Mouse (Mus musculus) embryo, embryonic 10 days (tissue): ENCODE measurements around the gene Mfap1a.
"Not testable (repeated sequence)": the region's sequence is repeated elsewhere in the genome, so short reads cannot be mapped to it uniquely, and the experiment has no call there.

ENCODE experiments used
- DNase-seq: peaks from one replicate; pipeline ENCODE4 v3.0.0-alpha.2; 2015; ENCODE audit warnings: low spot score

The Mfap1a gene

GRCm38 (mm10) chr2:121505942-121506882, at the start of gene Mfap1a, which contains the start of gene Wdr76:
Mfap1a (minus strand) TSS chr2:121506665.
Wdr76 (plus strand) TSS chr2:121506723.
- DNase-seq, result peak; percentile 97

- DNase-seq, result no peak
Observed at GRCm38 (mm10) chr2:121551271-121551670, 44.8 kb upstream of the Mfap1a start.

DNA sequence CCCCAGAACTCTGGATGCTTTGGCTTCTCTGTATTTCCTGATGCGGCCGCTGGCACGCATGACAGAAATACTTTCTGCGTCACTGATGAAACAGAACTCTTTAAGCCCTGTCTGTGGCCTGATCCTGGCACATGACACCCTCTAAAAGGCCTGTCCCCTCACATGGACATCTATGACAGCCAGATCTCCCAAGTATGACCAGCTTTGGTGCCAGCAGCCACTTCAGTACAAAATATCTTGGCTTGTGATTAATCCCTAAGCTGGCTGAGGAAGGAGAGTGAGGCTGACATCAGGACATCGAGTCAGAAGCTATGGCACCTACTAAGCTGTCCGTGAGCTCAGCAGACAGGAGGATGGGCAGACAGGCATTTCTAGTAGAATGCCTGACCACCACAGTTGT, 43.2 kb upstream of the Mfap1a start:
- no peak for DNase-seq

- DNase-seq, result no peak
Observed at GRCm38 (mm10) chr2:121544829-121545228, 38.4 kb upstream of the Mfap1a start.

DNA sequence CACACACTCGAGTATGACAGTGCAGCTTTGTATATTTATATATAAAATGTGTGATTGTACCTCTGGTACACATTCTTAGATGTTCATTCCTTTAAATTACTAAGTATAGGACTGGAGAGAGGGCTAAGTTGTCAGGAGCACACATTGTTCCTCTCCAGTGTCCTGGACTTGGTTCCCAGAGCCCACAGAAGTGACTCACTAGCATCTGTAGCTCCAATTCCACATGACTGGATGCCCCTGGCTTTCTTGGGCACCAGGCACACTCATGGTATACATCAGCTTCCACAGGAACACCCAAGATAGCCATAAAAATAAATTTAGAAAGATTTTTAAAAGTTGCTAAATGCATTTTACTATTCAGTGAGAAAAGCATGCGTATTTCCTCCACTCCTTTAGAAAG, 18.6 kb upstream of the Mfap1a start:
- DNase-seq, result no peak

DNA sequence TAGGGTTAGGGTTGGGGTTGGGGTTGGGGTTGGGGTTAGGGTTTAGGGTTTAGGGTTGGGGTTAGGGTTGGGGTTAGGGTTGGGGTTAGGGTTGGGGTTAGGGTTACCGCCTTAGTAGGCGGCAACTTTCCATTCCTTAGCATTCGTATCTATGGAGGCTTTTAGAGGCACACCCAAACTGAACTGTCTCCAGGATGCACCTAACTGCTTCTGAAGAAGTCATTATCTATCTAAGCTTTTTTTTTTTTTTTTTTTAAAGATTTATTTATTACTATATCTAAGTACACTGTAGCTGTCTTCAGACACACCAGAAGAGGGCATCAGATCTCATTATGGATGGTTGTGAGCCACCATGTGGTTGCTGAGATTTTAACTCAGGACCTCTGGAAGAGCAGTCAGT, 16.4 kb upstream of the Mfap1a start:
- not testable (repeated sequence) for DNase-seq

DNA sequence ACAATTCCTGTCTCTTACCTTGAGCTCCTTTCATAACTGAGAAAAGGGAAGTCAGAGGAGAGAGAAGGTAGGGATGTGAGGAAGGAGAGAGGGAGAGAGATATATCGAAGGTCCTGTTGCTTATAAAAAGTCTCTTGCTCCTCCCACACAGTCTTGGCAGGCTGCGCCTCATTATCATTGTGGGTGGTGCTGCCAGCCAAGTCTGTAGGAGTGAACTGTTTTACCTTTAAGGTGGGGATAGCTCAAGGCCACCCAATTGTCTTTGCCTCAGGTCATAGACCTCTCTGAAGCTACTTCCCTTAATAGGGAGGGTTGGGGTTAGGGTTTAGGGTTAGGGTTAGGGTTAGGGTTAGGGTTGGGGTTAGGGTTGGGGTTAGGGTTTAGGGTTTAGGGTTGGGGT, 15.5 kb upstream of the Mfap1a start:
- no peak for DNase-seq

DNA sequence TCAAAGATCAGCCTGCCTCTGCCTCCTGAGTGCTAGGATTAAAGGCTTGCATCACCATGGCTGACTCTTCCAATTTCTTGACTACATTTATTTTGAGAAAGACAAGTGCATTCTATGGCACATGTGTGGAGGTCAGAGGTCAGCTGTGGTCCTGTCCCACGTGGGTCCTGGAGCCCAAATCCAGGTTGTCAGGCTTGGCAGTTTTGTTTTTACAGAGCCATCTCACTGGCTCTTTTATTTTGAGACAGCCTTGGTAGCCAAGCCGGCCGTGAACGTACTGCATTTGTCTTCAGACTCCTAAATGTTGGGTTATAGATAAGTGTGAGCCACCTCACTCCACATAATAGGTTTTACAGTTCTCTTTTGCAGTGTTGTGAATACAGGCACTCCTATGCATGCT, 12.2 kb upstream of the Mfap1a start:
- DNase-seq, result not testable (repeated sequence)

DNA sequence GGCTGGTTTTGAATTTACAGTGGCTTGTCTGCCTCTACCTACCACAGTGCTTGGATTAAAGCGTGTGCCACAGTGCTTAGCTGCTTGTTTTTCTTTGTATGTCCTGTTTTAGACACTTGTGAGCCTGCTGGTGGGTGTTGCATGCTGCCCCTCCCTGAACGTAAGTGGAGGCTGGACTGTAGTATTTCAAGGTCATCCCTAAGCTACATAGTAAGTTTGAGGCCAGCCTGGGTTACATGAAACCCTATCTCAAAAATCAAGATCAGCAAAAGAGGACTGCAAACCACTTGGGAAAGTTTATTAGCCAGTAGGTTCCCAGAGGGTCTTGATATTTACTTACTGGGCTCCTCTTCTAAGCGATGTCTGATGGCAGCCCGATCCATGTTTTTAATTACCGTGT, 11.6 kb upstream of the Mfap1a start:
- no peak for DNase-seq

GRCm38 (mm10) chr2:121514211-121514610, 7.7 kb upstream of the Mfap1a start:
- DNase-seq, result no peak

GRCm38 (mm10) chr2:121512991-121513765, 6.7 kb upstream of the Mfap1a start:
- DNase-seq, result not testable (repeated sequence)

GRCm38 (mm10) chr2:121511401-121511800, 4.9 kb upstream of the Mfap1a start:
- no peak for DNase-seq

DNA sequence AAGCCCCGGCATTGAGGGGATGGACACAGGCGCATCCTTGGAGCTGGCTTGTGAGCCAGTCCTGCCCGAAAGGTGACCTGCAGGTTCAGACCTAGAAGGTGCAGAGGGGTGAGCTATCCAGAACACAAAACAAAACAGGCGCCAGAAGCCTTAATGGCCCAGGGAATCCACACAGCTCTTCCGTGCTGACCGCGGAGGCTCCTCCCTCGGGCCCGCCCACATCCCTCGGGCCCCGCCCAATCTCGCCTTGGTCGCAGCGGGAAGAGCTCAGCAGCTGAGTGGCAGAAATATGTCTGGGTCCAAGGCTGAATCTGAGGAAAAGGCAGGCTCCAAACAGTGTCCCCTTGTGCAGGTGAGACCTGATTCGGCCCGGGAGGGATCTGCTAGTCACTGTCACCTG, 3.1 kb upstream of the Mfap1a start:
- DNase-seq, result peak; percentile 82

DNA sequence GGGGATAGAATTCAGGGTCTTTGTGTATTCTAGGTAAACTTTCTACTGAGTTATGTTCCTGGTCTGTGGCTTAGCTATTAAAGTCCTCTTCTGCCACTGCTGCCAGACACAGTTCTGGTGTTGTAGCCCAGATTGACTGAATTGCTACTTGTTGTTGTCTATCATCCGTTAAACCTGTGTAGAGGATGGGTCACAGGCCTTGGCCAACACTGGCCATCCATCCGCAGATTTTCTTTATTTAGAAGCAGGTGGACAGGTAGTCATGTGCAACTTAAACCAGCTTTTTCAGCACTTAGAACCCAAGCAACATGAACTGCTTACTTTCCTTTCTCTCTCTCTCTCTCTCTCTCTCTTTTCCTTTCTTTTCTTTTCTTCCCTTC, 1.5 kb upstream of the Mfap1a start:
- no peak for DNase-seq

DNA sequence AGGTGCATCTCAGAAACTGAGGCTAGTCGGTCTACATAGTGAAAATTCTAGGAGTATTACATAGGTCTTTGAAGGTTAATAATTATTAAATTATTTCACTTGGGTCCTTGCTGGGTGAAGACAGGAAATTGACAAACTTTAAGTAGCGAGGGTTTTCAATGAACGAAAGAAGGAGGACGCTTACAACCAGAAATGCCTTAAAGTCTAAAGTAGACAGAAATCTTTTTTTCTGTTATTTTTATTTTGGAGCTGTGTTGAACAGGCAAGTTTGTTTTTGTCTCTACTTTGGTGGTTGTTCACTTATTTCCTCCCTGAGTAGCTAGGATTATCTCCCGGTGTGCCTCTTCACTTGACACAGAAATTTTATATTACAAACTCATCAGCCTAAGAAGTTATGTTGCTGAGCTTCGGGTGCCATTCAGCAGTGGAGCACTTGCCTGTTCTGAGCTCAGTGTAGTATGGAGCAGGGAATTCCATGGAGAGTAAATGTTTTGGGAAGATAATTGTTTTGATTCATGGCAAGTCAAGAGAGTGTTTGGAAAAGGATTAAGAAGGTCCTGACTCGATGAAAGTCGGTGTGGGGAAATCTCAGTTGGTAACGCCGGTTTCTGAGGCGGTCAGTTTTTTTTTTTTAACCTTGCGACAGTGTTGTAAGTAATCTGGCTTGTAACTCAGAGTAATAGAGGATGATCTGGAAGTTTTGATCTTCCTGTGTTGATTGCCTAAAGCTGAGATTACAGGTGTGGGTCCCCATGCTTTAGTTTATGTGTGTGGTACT, 897 bp upstream of the Mfap1a start:
- no peak for DNase-seq

DNA sequence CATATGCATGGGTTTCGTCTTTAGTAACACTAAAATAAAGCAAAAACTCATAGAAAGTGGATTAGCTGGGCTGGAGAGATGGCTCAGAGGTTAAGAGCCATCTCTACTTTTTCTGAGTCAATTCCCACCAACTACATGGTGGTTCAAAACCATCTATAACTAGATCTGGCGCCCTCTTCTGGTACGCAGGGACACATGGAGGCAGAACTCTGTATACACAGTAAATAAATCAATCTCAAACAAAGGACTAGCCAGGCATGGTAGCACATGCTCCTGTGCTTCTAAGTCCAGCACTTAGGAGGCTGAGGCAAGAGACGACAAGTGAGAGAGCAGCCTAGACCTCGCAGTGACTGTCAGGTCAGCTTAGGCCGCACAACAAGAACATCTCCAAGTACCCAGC, 4.9 kb downstream of the Mfap1a start:
- DNase-seq, result not testable (repeated sequence)

DNA sequence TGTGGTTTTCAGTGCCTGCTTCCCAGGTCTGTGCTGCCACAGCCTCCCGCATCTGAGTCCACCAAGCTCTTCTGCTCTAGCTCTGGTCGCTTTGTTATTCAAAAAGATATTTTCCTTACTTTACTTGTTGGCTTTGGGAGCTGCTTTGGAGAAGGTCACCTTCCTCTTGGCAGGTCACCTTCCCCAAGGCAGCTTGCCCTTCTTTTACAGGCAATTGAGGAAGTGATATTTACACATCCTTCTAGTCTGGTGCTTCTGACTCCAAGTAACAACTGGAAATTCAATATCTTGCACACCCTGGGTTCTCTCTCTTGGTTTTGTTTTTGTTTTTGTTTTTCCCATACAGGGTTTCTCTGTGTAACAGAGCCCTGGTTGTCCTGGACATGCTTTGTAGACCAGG, 22.1 kb downstream of the Mfap1a start:
- not testable (repeated sequence) for DNase-seq

- DNase-seq, result no peak
Observed at GRCm38 (mm10) chr2:121483576-121483975, 22.9 kb downstream of the Mfap1a start.

DNA sequence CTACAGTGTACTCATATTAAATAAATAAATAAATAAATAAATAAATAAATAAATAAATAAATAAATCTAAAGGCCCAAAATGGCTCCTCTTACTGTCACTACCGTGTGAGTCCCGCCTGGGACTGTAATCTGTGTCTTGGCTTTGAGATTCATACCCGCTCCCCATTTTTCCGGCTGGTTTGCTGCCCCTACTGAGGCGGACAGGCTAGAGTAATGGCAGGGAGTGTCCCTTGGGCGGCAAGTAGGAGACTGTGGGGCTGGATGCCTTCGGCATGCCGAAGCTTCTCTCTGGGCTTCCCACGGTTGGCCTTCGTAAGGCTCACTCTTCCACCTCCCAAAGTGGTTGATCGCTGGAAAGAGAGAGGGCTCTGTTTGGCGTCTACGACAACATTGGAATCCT, 25.5 kb downstream of the Mfap1a start:
- DNase-seq, result not testable (repeated sequence)

- DNase-seq, result peak; percentile 45
Observed at GRCm38 (mm10) chr2:121480498-121480897, 26.0 kb downstream of the Mfap1a start.

DNA sequence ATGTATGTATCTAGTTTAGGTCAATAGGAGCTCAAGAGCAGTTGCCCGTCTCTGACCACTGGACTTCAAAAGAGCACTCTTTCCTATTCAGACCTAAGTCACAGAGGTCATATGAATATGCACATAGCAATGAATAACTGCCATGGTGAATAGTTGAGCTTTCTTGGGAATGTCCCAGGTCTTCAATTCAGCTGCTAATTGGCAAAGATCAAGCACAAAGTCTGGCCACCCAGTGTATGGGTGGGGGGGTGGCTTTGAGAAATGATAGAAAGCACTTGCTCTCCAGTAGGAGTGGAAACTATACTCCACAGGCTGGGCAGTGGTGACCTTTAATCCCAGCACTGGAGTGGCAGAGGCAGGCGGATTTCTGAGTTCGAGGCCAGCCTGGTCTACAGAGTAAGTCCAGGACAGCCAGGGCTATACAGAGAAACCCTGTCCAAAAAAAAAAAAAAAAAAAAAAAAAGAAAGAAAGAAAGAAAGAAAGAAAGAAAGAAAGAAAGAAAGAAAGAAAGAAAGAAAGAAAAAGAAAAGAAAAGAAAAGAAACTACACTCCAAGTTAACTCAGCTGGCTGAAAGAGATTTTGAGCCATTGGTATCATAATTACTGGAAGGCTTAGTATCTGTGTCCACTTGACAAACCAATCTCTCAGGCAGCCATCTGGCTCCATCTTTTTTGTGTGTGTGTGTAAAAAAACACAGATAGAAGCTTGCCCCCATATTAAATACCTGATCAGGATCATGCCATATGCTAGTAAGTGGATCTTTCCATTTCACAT, 28.8 kb downstream of the Mfap1a start:
- DNase-seq, result no peak
